Mouse (Mus musculus) embryonic facial prominence, embryonic 11.5 days (tissue): ENCODE results near the gene Apoa5. TPM values are rescaled to one million over a fixed set of nuclear protein-coding genes. Genes with fewer than 3 reads are reported as not detected.

ENCODE experiments used
- ATAC-seq: fragments of 200-750 bp; cut with Nextera tagmentation; replicated peaks from 2 replicates; pipeline ENCODE4 v1.8.0; 2017; ENCODE audit warnings: low read depth; ENCODE audit not compliant: insufficient number of reproducible peaks, low FRiP score, low TSS enrichment
- DNase-seq: peaks from one replicate; pipeline ENCODE4 v3.0.0-alpha.2; 2015; ENCODE audit warnings: low spot score
- H3K27ac ChIP-seq: fragments of 300-500 bp; sonication (generic); replicated peaks from 2 replicates; pipeline ENCODE4 v1.5.1; 2014; ENCODE audit warnings: mild to moderate bottlenecking, low read depth, low read length, control low read depth
- H3K27me3 ChIP-seq: fragments of 300-500 bp; sonication (generic); 2 replicates; pipeline ENCODE4 v1.6.1; 2014; ENCODE audit warnings: mild to moderate bottlenecking, low read length, moderate library complexity, mixed read lengths; ENCODE audit not compliant: control insufficient read depth, insufficient read depth
- H3K36me3 ChIP-seq: fragments of 300-500 bp; sonication (generic); replicated peaks from 2 replicates; pipeline ENCODE4 v1.6.1; 2014; ENCODE audit warnings: low read depth, mild to moderate bottlenecking, low read length, moderate library complexity, mixed read lengths; ENCODE audit not compliant: control insufficient read depth, insufficient read depth
- H3K4me1 ChIP-seq: fragments of 300-500 bp; sonication (generic); 2 replicates; pipeline ENCODE4 v1.6.1; 2014; ENCODE audit warnings: low read length, mixed read lengths; ENCODE audit not compliant: control insufficient read depth, insufficient read depth
- H3K4me2 ChIP-seq: fragments of 300-500 bp; sonication (generic); 2 replicates; pipeline ENCODE4 v1.6.1; 2014; ENCODE audit warnings: low read depth, mild to moderate bottlenecking, control low read depth, low read length, moderate library complexity
- H3K4me3 ChIP-seq: fragments of 300-500 bp; sonication (generic); 2 replicates; pipeline ENCODE4 v1.5.1; 2014; ENCODE audit warnings: low read depth, low read length, control low read depth
- H3K9ac ChIP-seq: fragments of 300-500 bp; sonication (generic); replicated peaks from 2 replicates; pipeline ENCODE4 v1.6.1; 2014; ENCODE audit warnings: mild to moderate bottlenecking, control low read depth, low read length
- H3K9me3 ChIP-seq: fragments of 300-500 bp; sonication (generic); replicated peaks from 2 replicates; pipeline ENCODE4 v1.6.1; 2016; ENCODE audit warnings: mild to moderate bottlenecking, low read length, inconsistent platforms, mixed read lengths; ENCODE audit not compliant: control insufficient read depth
- WGBS: fragments of 180-500 bp; shearing (Covaris S2); extraction: QIAGEN DNeasy Blood & Tissue Kit; methylation state at CpG from one replicate; pipeline ENCODE4 v1.1.7; 2014; 5-methylcytosine and 5-hydroxymethylcytosine counted together
- polyA plus RNA-seq: library from polyadenylated mRNA; unstranded; fragments of >200 nt; fragmentation: Nextera tagmentation; extraction: Ambion mirVana; gene quantifications from 2 replicates; pipeline ENCODE4 v1.2.1, GENCODE M21; 2014

The Apoa5 gene
- polyA plus RNA-seq, 1 experiment from 2014 or later, result not detected

DNA sequence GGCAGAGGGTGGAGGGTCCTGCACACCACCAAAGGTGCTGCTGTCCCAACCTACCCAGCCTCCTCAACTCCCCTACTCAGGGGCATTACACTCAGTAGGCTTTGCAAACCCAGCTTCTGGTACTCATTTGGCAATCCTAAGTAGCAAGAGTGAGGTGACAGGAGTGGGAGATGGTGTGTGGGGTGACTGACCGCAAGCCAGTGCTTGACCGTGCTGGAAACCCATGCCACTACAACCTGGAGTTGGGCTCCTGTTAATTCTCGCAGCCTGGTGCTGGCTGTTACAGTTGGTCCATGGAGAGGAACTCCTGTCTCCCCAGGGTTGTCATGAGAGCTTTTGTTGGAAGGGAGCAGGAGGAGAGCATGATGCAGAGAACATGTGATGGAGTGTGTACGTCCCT is 2.3 kb downstream of the Apoa5 start:
- Histone ChIP-seq H3K9ac (no peak overlapping the region), H3K4me3 (no peak overlapping the region), H3K9me3 (no peaks in the 10 kb centered on the region), H3K36me3 (no peaks in the 10 kb centered on the region), H3K27me3 (no peaks in the 10 kb centered on the region), H3K4me2 (no peak overlapping the region), H3K27ac (no peak overlapping the region), H3K4me1 (no peaks in the 10 kb centered on the region)
- ATAC-seq (no peak), DNase-seq (no peak)
- WGBS, result 93% methylated on average over 4 of the region's 4 CpGs

DNA sequence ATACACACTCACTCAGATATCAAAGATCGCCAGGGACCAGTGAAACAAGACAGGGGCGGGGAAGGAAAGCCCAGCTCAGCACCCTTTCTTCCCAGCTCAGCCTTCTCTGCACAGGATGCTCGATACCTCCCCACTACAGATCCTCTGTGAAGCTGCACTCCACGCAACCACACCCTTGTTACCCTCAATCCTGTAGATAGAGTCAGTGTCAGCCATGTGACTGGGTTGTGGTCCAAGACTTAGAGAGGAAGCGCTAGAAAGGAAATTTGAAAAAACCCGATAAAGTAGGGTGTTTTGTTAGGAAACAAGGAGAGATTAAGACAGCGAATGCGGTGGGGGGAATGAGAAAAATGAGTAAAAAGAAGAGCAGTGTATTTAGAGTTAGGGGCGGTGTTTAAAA is 3.6 kb downstream of the Apoa5 start:
- Histone ChIP-seq H3K4me2 (no peak overlapping the region), H3K4me1 (no peaks in the 10 kb centered on the region), H3K4me3 (no peak overlapping the region), H3K9ac (no peak overlapping the region), H3K27ac (no peak overlapping the region), H3K27me3 (no peaks in the 10 kb centered on the region), H3K9me3 (no peaks in the 10 kb centered on the region), H3K36me3 (no peaks in the 10 kb centered on the region)
- DNase-seq (no peak), ATAC-seq (no peak)
- WGBS, result 92% methylated on average over 9 of the region's 9 CpGs

DNA sequence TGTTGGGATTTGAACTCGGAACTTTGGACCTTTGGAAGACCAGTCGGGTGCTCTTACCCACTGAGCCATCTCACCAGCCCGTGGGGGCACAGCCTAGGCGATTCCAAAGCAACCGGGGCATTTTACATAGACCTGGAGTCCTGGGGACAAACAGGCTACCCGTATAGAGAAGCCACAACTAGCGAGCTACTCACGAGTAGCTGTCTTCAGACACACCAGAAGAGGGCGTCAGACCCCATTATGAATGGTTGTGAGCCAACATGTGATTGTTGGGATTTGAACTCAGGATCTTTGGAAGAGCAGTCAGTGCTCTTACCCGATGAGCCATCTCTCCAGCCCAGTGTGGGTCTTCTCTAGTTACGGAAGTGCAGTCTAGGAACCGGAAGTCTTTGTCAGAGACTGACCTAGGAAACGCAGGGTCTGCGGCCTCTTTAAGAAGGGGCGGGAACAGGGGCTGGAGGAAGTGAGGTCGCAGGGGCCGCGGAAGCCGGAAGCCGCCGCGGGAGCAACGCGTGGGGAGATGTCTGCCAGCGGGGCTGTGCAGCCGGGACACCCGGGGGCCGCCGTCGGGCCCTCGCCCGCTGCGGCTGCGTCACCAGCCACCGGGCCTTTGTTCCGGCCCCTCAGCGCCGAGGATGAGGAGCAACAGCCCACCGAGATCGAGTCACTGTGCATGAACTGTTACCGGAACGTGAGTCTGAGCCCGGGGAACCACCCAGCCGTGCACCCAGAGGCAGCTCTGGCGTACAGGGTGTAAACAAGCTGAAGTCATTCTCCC is 4.4 kb downstream of the Apoa5 start, which contains the start of gene Zpr1:
Gene Zpr1 (plus strand): TSS at position 388 of the 778 bp plus-strand sequence.
- peak; percentile 95 for DNase-seq
- 5% methylated on average over 45 of the region's 45 CpGs for WGBS
- H3K9ac ChIP-seq, result peak within 1 kb of the TSS; percentile 67
- peak; percentile 91 for ATAC-seq
- H3K4me2 ChIP-seq, result peak within 1 kb of the TSS; percentile 90
- peak within 1 kb of the TSS; percentile 89 for H3K4me3 ChIP-seq
- no peaks in the 10 kb centered on the region for H3K36me3 ChIP-seq
- 0 out of 2 replicates have a peak within 1 kb of the TSS, but pooled peaks have one; percentile 28 for H3K27ac ChIP-seq
- H3K4me1 ChIP-seq, result no peaks in the 10 kb centered on the region
- H3K9me3 ChIP-seq, result no peaks in the 10 kb centered on the region
- H3K27me3 ChIP-seq, result no peaks in the 10 kb centered on the region

DNA sequence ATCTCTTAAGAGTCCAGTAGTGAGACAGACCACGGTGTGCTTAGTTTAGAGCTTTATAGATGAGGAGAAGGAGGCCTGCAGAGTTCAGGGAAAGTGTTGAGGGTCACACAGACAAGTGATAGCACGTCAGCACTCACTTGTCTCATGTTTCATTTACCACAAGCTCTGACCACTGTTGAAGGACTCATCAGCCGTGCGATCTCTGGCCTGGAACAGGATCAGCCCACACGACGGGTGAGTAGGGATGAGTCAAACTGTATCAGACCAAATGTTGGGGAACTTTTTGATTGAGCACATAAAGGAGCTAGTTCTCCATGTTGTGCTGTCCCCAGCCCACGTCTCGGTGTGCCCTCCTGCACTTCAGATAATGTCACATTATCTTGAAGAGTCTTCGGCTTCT is 6.1 kb downstream of the Apoa5 start:
- no peak for DNase-seq
- 87% methylated on average over 9 of the region's 9 CpGs for WGBS

DNA sequence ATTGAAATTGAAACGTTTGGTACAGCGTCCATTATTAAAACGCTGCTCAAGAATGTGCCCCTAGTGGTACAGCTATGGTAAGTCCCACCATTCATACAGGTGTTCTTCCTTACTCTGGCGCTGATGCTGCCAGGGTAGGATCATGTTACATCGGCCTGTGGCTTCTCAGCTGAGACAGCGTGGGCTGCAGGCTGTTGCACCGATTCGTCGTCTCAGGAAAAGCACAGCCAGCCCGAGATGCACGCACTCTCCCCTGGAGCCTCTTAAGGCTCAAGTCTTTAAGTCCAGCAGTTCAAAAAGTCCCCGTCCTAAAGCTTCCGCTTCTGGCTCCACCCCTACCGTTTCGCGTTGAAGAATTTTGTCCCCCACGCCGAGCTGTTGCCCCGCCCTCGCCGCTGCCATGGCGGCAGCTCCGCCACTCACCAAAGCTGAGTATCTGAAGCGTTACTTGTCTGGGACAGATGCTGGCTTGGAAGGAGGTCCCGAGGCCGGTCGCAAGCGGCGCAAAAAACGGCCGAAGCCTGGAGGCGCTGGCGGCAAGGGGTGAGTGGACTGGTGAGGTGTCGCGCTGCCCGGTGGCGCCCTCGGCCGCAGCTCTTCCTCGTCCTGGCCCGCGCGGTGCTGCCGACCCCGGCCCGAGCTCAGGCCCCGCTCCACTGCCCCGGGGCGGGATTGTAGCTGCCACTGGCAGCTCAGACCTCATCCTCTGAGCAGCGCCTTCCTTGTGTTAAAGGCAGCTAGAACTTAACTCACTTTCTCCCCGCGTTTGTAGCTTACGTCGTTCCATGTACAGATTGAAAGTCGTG is 14.4 kb downstream of the Apoa5 start, which contains the start of gene Bud13:
Gene Bud13 (plus strand): TSS at position 378 of the 806 bp plus-strand sequence.
- Histone ChIP-seq H3K4me2 (peak within 1 kb of the TSS; percentile 45), H3K4me1 (no peaks in the 10 kb centered on the region; the same call in 1 of the 2 replicates), H3K4me3 (peak within 1 kb of the TSS; percentile 77), H3K27me3 (no peaks in the 10 kb centered on the region), H3K9ac (peak within 1 kb of the TSS; percentile 83), H3K36me3 (no peaks in the 10 kb centered on the region; the same call in none of the 2 replicates), H3K27ac (peak within 1 kb of the TSS; percentile 4; the same call in 1 of the 2 replicates), H3K9me3 (no peaks in the 10 kb centered on the region)
- ATAC-seq, result peak; percentile 84
- WGBS, result under 1% methylated on average over 55 of the region's 55 CpGs
- DNase-seq, result peak; percentile 95

More for the DNA sequence above, 6.1 kb downstream of the Apoa5 start:
- Histone ChIP-seq H3K4me1 (no peaks in the 10 kb centered on the region), H3K4me2 (no peak overlapping the region), H3K9ac (no peak overlapping the region), H3K36me3 (no peaks in the 10 kb centered on the region), H3K27ac (no peak overlapping the region), H3K9me3 (no peaks in the 10 kb centered on the region), H3K27me3 (no peaks in the 10 kb centered on the region), H3K4me3 (no peak overlapping the region)
- ATAC-seq, result no peak

DNA sequence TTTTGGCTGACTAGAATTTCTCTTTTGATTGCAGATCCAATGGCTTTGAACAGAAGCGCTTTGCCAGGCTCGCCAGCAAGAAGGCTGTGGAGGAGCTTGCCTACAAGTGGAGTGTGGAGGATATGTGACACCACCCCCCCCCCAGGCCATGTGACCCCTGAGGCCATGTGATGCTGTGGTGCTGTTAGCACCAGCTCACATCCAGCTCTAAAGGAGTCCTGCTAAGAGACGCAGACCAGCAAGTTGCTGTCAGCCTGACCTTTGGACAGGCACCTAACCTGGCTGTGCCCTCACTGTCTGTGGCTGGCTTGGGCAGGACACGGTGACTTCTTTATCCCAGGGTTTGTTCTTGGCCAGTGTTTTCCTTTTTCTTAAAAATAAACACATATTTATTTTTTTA is 29.9 kb downstream of the Apoa5 start:
- WGBS, result 81% methylated on average over 4 of the region's 4 CpGs
- Histone ChIP-seq H3K9me3 (no peaks in the 10 kb centered on the region), H3K27ac (no peak overlapping the region), H3K36me3 (no peaks in the 10 kb centered on the region; the same call in 1 of the 2 replicates), H3K27me3 (no peaks in the 10 kb centered on the region), H3K9ac (no peak overlapping the region), H3K4me2 (no peak overlapping the region), H3K4me3 (no peak overlapping the region), H3K4me1 (no peaks in the 10 kb centered on the region)
- no peak for DNase-seq
- ATAC-seq, result no peak

DNA sequence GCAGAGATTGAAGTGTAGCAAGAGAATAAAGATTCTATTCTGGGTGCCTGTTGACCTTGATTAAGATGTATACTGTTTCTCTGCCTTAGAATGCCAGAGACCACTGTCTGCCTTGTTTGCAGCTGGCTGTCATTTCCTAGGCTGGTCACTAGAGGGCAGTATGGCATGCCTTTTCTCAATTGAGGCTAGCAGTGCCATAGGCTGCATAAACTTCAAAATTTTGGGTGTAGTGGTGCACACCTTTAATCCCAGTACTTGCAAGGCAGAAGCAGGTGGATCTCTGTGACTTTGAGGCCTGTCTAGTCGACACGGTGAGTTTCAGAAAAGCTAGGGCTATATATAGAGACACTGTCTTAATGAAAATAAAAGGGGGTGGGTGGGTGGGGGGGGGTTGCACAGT is 33.7 kb downstream of the Apoa5 start:
- Histone ChIP-seq H3K4me3 (no peak overlapping the region), H3K4me2 (no peak overlapping the region), H3K27ac (no peak overlapping the region), H3K9me3 (no peaks in the 10 kb centered on the region), H3K9ac (no peak overlapping the region), H3K4me1 (no peaks in the 10 kb centered on the region), H3K27me3 (no peaks in the 10 kb centered on the region), H3K36me3 (no peaks in the 10 kb centered on the region)
- ATAC-seq (0 out of 2 replicates have a peak, but pooled peaks have one; percentile 68), DNase-seq (peak; percentile 78)
- WGBS, result 7% methylated on average over 2 of the region's 2 CpGs
